Mouse (Mus musculus): ENCODE data around the gene Tlcd1. TPM values are rescaled to one million over a fixed set of nuclear protein-coding genes. Genes with fewer than 3 reads are reported as not detected.
A peak's percentile ranks its signal among the peaks of the same experiment; 100 is the strongest.

The Tlcd1 gene
- polyA plus RNA-seq, 1 experiment: 17.4 TPM

- H3K27me3 ChIP-seq (ENCODE audit: control insufficient read depth, insufficient read depth, insufficient read length): no peaks in the 10 kb centered on the region
- TF ChIP-seq TCF3 (IDR thresholded peaks at IDR 0.05; ENCODE audit: insufficient read length, low read depth): no peak
- no peak for TF ChIP-seq MYOG (IDR thresholded peaks at IDR 0.05; ENCODE audit: control insufficient read depth in 1 of 3, insufficient read depth in 1 of 3, insufficient read length in 2 of 3, low read depth in 2 of 3)
- no peak for TF ChIP-seq REST (IDR thresholded peaks at IDR 0.05; ENCODE audit: insufficient read depth, insufficient read length)
- TF ChIP-seq USF1 (IDR thresholded peaks at IDR 0.05; ENCODE audit: low read depth): no peak
- no peak for TF ChIP-seq MYOD1 (IDR thresholded peaks at IDR 0.05; ENCODE audit: control insufficient read depth in 1 of 3, insufficient read length in 2 of 3, low read depth in 2 of 3)
- peak overlapping the region; percentile 99 for H3K4me2 ChIP-seq (ENCODE audit: low read depth)
- peak overlapping the region; percentile 100 for H3K4me3 ChIP-seq
- no peak overlapping the region for H3ac ChIP-seq (ENCODE audit: control insufficient read depth, insufficient read length)
- peaks cover 6% of the 10 kb centered on the region for H3K36me3 ChIP-seq (ENCODE audit: control insufficient read depth, insufficient read depth)
- H3K79me2 ChIP-seq (ENCODE audit: control insufficient read depth, insufficient read depth): peaks cover 39% of the 10 kb centered on the region
Observed at GRCm38 (mm10) chr11:78166161-78166560, 10.3 kb upstream of the Tlcd1 start.

- no peaks in the 10 kb centered on the region for H3K27me3 ChIP-seq (ENCODE audit: control insufficient read depth, insufficient read depth, insufficient read length)
- no peak for TF ChIP-seq MYOG (IDR thresholded peaks at IDR 0.05; ENCODE audit: control insufficient read depth in 1 of 3, insufficient read depth in 1 of 3, insufficient read length in 2 of 3, low read depth in 2 of 3)
- no peak for TF ChIP-seq MYOD1 (IDR thresholded peaks at IDR 0.05; ENCODE audit: control insufficient read depth in 1 of 3, insufficient read length in 2 of 3, low read depth in 2 of 3)
- TF ChIP-seq E2F4 (IDR thresholded peaks at IDR 0.05; ENCODE audit: insufficient read depth): no peak
- TF ChIP-seq POLR2A (IDR thresholded peaks at IDR 0.05; ENCODE audit: insufficient read length, low read depth): no peak
- TF ChIP-seq SRF (IDR thresholded peaks at IDR 0.05; ENCODE audit: control insufficient read depth, insufficient read length, low read depth): no peak
- no peak for TF ChIP-seq MAX (IDR thresholded peaks at IDR 0.05; ENCODE audit: low read depth)
- TF ChIP-seq POLR2AphosphoS2 (IDR thresholded peaks at IDR 0.05; ENCODE audit: insufficient read length, low read depth): no peak
- no peak for TF ChIP-seq USF1 (IDR thresholded peaks at IDR 0.05; ENCODE audit: low read depth)
- no peak for TF ChIP-seq TCF3 (IDR thresholded peaks at IDR 0.05; ENCODE audit: insufficient read length, low read depth)
- no peak for TF ChIP-seq REST (IDR thresholded peaks at IDR 0.05; ENCODE audit: insufficient read depth, insufficient read length)
- TF ChIP-seq TCF12 (IDR thresholded peaks at IDR 0.05; ENCODE audit: insufficient read depth, poor library complexity, severe bottlenecking): no peak
- no peak for TF ChIP-seq CEBPB (IDR thresholded peaks at IDR 0.05; ENCODE audit: insufficient read depth, poor library complexity, severe bottlenecking)
- H3K79me2 ChIP-seq (ENCODE audit: control insufficient read depth, insufficient read depth): peaks cover 34% of the 10 kb centered on the region
- H3K4me2 ChIP-seq (ENCODE audit: low read depth): peak overlapping the region; percentile 99
- no peak overlapping the region for H3ac ChIP-seq (ENCODE audit: control insufficient read depth, insufficient read length)
- peak overlapping the region; percentile 100 for H3K4me3 ChIP-seq
- H3K36me3 ChIP-seq (ENCODE audit: control insufficient read depth, insufficient read depth): peaks cover 4% of the 10 kb centered on the region
Observed at GRCm38 (mm10) chr11:78166640-78167039, 9.9 kb upstream of the Tlcd1 start.

- no peak overlapping the region for H3K4me3 ChIP-seq
- no peaks in the 10 kb centered on the region for H3K36me3 ChIP-seq (ENCODE audit: control insufficient read depth, insufficient read depth)
- H3K4me2 ChIP-seq (ENCODE audit: low read depth): peak overlapping the region; percentile 99
- TF ChIP-seq MYOD1 (IDR thresholded peaks at IDR 0.05; ENCODE audit: control insufficient read depth in 1 of 3, insufficient read length in 2 of 3, low read depth in 2 of 3) (peak in 1 of 3 experiments; percentile 39), CEBPB (IDR thresholded peaks at IDR 0.05; ENCODE audit: insufficient read depth, poor library complexity, severe bottlenecking) (no peak), MYOG (IDR thresholded peaks at IDR 0.05; ENCODE audit: control insufficient read depth in 1 of 3, insufficient read depth in 1 of 3, insufficient read length in 2 of 3, low read depth in 2 of 3) (peak in 1 of 3 experiments; percentile 35), REST (IDR thresholded peaks at IDR 0.05; ENCODE audit: insufficient read depth, insufficient read length) (no peak)
- peaks cover 27% of the 10 kb centered on the region for H3K79me2 ChIP-seq (ENCODE audit: control insufficient read depth, insufficient read depth)
- no peak overlapping the region for H3ac ChIP-seq (ENCODE audit: control insufficient read depth, insufficient read length)
- no peaks in the 10 kb centered on the region for H3K27me3 ChIP-seq (ENCODE audit: control insufficient read depth, insufficient read depth, insufficient read length)
Observed at GRCm38 (mm10) chr11:78167257-78167959, 9.1 kb upstream of the Tlcd1 start.

GRCm38 (mm10) chr11:78168541-78169468 lies 7.7 kb upstream of the Tlcd1 start:
- H3K36me3 ChIP-seq (ENCODE audit: control insufficient read depth, insufficient read depth): no peaks in the 10 kb centered on the region
- H3ac ChIP-seq (ENCODE audit: control insufficient read depth, insufficient read length): no peak overlapping the region
- TF ChIP-seq REST (IDR thresholded peaks at IDR 0.05; ENCODE audit: insufficient read depth, insufficient read length) (no peak), CEBPB (IDR thresholded peaks at IDR 0.05; ENCODE audit: insufficient read depth, poor library complexity, severe bottlenecking) (no peak), MYOG (IDR thresholded peaks at IDR 0.05; ENCODE audit: control insufficient read depth in 1 of 3, insufficient read depth in 1 of 3, insufficient read length in 2 of 3, low read depth in 2 of 3) (no peak), POLR2A (IDR thresholded peaks at IDR 0.05; ENCODE audit: insufficient read length, low read depth) (no peak)
- no peak overlapping the region for H3K4me3 ChIP-seq
- peaks cover 13% of the 10 kb centered on the region for H3K79me2 ChIP-seq (ENCODE audit: control insufficient read depth, insufficient read depth)
- H3K4me2 ChIP-seq (ENCODE audit: low read depth): no peak overlapping the region
- no peaks in the 10 kb centered on the region for H3K27me3 ChIP-seq (ENCODE audit: control insufficient read depth, insufficient read depth, insufficient read length)

GRCm38 (mm10) chr11:78170306-78170705 lies 6.2 kb upstream of the Tlcd1 start:
- Histone ChIP-seq H3K27me3 (ENCODE audit: control insufficient read depth, insufficient read depth, insufficient read length) (no peaks in the 10 kb centered on the region), H3K36me3 (ENCODE audit: control insufficient read depth, insufficient read depth) (no peaks in the 10 kb centered on the region), H3K4me2 (ENCODE audit: low read depth) (no peak overlapping the region), H3K4me3 (no peak overlapping the region), H3K79me2 (ENCODE audit: control insufficient read depth, insufficient read depth) (no peaks in the 10 kb centered on the region), H3ac (ENCODE audit: control insufficient read depth, insufficient read length) (no peak overlapping the region)
- no peak for TF ChIP-seq MAX (IDR thresholded peaks at IDR 0.05; ENCODE audit: low read depth)
- TF ChIP-seq POLR2A (IDR thresholded peaks at IDR 0.05; ENCODE audit: insufficient read length, low read depth): no peak
- no peak for TF ChIP-seq POLR2AphosphoS2 (IDR thresholded peaks at IDR 0.05; ENCODE audit: insufficient read length, low read depth)
- TF ChIP-seq MYOG (IDR thresholded peaks at IDR 0.05; ENCODE audit: control insufficient read depth in 1 of 3, insufficient read depth in 1 of 3, insufficient read length in 2 of 3, low read depth in 2 of 3): no peak
